Mouse (Mus musculus): ENCODE data around the gene Rho.

Rho gene

DNA sequence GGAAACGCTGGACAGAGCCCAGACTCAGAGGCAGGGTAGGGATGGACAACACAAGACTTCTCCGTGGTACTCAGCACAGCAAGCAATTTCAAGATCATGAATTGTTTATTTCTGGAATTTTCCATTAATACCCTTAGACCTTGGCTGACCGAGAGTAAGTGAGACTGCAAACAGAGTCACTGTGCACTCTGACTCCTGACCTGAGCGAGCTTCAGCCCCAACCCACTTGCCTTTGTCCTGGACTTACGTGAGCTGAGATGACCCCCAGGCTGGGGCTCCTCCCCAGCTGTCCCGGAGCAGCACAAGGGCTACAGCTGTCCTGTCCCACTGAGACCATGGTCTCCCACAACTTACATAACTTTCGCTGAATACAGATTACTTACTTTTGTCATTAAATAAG, 51.3 kb downstream of the Rho start:
- peak; percentile 96 for DNase-seq

DNA sequence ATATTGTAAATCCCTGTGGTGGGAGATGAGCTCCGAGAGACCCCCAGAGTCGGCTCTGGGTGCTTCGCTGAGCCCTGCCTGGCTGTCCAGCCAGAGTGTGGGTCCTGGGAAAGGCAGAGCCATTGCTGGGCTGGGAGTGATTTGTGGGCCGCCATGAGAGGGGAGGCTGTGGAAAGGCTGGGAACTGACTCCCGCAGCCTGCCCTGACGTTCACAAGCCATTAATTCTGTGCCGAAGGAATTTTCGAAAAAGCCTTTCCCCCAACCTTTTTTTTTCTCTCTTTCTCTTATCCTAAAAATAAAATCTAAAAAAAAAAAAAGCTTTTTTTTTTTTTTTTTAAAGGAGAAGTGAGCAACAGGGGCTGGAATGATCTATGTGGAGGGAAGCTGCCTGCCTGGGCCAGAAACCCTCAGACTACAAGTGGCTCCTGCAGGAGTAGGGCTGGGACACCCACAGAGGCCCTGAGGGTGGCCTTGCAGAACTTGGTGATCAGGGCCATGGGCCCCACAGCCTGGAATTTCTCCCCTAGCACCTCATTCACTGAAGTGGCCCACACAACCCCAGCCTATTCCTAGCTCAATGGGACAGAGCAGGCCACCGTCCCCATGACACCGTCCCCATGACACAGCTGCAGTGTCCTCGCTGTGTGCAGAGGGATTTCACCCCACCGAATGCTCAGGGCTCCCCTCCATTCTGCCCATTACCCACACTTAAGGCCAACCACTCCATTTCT, 51.9 kb downstream of the Rho start:
- peak; percentile 93 for DNase-seq

DNA sequence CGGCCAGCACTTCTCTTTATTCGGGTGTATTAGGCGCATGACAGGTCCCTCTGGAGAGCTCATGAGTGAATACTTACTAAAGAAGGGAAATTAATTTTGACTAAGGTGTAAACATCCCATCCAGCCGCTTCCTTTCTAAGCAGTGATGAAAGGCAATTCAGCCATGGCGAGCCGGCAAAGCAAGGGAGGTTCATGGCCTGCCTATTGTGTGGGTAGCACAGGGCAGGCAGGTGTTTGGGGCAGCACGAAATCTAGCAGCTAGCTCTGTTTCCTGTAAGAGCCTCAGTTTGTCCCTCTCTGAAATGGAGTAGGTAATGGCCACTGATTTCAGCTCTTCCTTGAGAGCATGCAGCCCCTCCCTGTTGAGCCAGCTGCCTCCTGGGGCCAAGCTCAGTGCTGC, 53.0 kb downstream of the Rho start:
- DNase-seq = no peak

DNA sequence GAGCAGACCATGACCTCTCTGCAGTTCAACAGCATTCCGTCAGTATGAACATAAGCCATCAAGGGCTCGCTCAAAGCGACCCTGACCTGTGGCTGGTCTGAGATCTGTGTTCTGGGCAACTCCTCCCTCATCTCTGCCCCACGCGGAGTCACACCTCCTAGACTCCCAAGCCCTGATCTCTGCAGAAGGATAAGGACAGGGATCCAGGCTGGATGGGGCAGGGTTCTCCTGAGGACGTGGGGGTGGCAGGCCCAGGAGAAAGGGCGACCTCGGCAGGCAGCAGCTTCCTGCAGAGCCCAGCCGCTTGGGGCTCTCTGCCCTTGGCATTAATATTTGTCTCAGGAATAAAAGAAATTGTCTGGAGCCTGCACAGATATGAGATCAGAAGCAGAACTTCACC, 54.1 kb downstream of the Rho start:
- DNase-seq = no peak

DNA sequence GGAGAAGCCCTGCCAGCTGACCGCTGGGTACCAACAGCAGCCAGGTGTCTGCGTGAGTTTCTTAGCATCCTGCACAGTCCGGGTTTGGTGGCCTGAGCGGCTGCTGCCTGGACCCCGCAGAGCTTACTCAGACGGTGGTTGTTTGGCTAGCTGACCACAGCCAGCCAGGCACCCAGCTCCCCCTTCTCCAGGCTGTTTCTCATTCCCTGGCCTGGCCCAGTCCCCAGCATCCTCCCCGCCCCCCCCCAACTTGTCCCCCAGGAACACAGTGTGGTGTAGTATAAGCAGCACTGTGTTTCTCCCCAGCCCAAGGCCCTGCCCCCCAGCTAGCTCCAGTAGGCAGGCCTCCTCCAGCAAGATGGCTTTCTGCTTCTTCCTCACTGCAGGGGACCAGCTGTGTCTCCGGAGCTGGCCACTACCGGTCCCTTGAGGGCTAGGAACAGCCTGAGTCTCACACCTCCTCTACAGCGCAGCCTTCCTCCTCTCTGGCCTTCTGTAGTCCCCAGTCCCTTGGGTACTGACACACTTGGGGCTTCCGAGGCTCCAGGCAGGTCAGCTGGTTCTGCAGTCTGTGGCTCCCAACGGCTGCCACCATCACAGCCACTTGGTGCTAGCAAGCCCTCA, 55.0 kb downstream of the Rho start:
- peak; percentile 98 for DNase-seq

DNA sequence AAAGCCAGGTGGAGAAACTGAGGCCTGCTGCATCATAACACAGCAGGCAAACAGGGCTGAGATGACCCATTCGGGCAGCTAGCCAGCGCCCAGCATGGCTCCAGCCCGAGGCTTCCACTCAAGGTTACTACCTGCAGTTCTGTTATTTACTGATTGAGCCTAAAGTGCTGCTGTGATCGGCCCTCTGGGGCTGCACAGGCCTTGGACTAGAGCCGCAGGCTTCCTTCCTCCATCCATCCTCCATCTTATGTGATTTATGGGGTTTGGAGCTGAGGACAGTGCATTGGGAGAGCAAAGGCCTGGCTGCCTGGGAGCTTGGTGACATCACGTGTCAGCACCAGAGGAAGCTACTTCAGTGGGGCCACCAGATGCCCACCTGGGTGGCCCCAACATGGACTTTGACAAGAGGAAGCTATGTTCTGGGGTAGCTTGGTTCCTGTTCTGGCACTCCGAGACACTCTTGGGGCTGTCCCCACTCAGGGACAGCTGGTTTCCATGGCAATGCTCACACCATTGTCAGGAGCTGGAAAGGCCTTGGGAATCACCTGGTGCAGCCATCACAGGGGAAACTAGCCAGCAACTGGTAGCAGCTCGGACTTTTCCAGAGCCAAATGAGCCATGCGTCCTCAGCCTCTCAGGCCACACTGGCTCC, 55.7 kb downstream of the Rho start:
- peak; percentile 96 for DNase-seq

DNA sequence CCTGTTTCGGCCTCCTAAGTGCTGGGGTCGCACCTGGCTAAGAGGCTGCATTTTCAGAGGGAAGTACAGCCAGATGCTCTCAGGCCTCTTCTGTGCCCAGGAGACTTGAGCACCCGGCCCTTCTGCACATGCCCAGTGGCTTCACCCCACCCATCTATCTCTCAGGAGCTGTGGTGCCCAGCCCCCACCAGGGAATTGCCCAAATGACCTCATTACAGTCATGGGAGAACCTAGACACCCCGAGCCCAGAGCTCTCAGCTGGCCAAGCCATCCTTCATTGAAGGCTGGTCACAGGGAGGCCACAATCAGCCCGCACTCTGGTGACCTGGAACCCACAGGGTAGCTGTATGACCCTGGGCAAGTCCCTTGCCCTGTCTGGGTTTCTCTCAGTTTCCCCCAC, 57.5 kb downstream of the Rho start:
- peak; percentile 95 for DNase-seq

DNA sequence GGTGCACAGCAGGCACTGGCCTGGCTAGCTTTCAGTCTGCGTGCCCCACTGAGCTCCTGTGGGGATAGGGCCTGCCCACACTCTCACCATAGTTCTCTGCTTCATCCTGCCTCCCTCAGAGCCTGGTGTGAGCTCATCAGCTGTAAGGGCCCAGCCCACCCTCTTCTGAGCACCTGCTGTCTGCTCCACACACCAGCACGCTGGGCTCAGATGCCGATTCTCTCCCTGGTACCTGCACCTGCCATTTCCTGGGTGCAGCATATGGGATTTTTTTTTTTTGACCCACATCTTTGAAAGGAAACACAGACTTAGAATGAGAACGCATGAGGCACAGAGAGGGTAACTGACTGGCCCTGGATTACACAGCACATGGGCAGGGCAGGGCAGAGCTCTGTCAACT, 58.1 kb downstream of the Rho start:
- DNase-seq = peak; percentile 94

All from heart, adult 11 months (tissue).